Mouse (Mus musculus): ENCODE measurements around the gene Rsph9. TPM values are rescaled to one million over a fixed set of nuclear protein-coding genes. Genes with fewer than 3 reads are reported as not detected.
A peak's percentile ranks its signal among the peaks of the same experiment; 100 is the strongest.

The Rsph9 gene
- polyA plus RNA-seq (2015; fragmentation: Nextera tagmentation; extraction: Ambion mirVana) = 18.8 and 19.8 TPM in 2 replicates

- peaks cover 19% of the 10 kb centered on the region; the same call in 1 of the 2 replicates for H3K36me3 ChIP-seq (ENCODE audit: insufficient read depth, low read length)
- H3K4me1 ChIP-seq (replicated peaks; ENCODE audit: insufficient read depth, low read length) = 0 out of 2 replicates have a peak, but pooled peaks cover 4% of the 10 kb centered on the region
- H3K9me3 ChIP-seq (replicated peaks; ENCODE audit: low read length) = no peaks in the 10 kb centered on the region
- H3K4me3 ChIP-seq (replicated peaks; ENCODE audit: low read depth, low read length) = peak within 1 kb of the TSS; percentile 53
- WGBS = 5% methylated on average over 37 of the region's 37 CpGs
- TF ChIP-seq CTCF (IDR thresholded peaks at IDR 0.05; ENCODE audit: low read depth) = no peak
- H3K27ac ChIP-seq = peak within 1 kb of the TSS; percentile 25; the same call in 1 of the 2 replicates
- H3K9ac ChIP-seq (ENCODE audit: low read depth, low read length) = peak within 1 kb of the TSS; percentile 41
- peak within 1 kb of the TSS; percentile 85 for H3K4me2 ChIP-seq (ENCODE audit: low read length)
- DNase-seq (ENCODE audit: low spot score) = peak; percentile 94
- ATAC-seq (replicated peaks; ENCODE audit: low FRiP score, low read depth) = peak; percentile 93
- H3K27me3 ChIP-seq (ENCODE audit: insufficient read depth, low read length) = no peaks in the 10 kb centered on the region
Observed at GRCm38 (mm10) chr17:46143578-46144423, at the start of gene Rsph9. Gene Rsph9, minus strand, starts transcription at chr17:46144216.

DNA sequence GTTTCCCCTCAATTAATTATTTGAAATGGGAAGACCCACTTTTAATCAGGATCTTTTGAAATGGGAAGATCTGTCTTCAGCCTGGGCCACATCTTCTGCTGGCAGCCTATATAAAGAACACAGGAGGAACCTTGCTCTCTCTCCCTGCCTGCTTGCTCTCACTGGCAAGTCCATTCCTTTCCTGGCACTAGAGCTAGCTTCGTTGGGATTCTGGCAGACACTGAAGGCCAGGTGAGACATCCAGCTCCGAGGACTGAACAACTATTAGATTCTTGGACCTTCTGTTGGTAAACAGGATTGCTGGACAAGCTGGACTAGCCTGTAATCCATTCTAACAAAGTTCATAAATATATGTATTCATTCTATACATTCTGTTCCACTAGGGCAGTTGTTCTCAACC, 44.8 kb upstream of the Rsph9 start:
- Histone ChIP-seq H3K36me3 (ENCODE audit: insufficient read depth, low read length) (peaks cover 45% of the 10 kb centered on the region), H3K27me3 (ENCODE audit: insufficient read depth, low read length) (no peaks in the 10 kb centered on the region), H3K4me2 (ENCODE audit: low read length) (no peak overlapping the region), H3K9me3 (replicated peaks; ENCODE audit: low read length) (no peaks in the 10 kb centered on the region), H3K27ac (no peak overlapping the region), H3K4me3 (replicated peaks; ENCODE audit: low read depth, low read length) (no peak overlapping the region), H3K4me1 (replicated peaks; ENCODE audit: insufficient read depth, low read length) (no peaks in the 10 kb centered on the region), H3K9ac (ENCODE audit: low read depth, low read length) (no peak overlapping the region)
- ATAC-seq (replicated peaks; ENCODE audit: low FRiP score, low read depth) (no peak), DNase-seq (ENCODE audit: low spot score) (no peak)
- no peak for TF ChIP-seq CTCF (IDR thresholded peaks at IDR 0.05; ENCODE audit: low read depth)
- 92% methylated on average over 2 of the region's 2 CpGs for WGBS

- H3K27ac ChIP-seq = no peak overlapping the region
- no peaks in the 10 kb centered on the region for H3K4me1 ChIP-seq (replicated peaks; ENCODE audit: insufficient read depth, low read length)
- no peaks in the 10 kb centered on the region for H3K9me3 ChIP-seq (replicated peaks; ENCODE audit: low read length)
- H3K36me3 ChIP-seq (ENCODE audit: insufficient read depth, low read length) = peaks cover 55% of the 10 kb centered on the region
- no peak for ATAC-seq (replicated peaks; ENCODE audit: low FRiP score, low read depth)
- no peak overlapping the region for H3K4me3 ChIP-seq (replicated peaks; ENCODE audit: low read depth, low read length)
- no peak for DNase-seq (ENCODE audit: low spot score)
- WGBS = 86% methylated on average over 4 of the region's 4 CpGs
- no peak overlapping the region for H3K9ac ChIP-seq (ENCODE audit: low read depth, low read length)
- peak; percentile 57 for TF ChIP-seq CTCF (IDR thresholded peaks at IDR 0.05; ENCODE audit: low read depth)
- H3K4me2 ChIP-seq (ENCODE audit: low read length) = no peak overlapping the region
- no peaks in the 10 kb centered on the region for H3K27me3 ChIP-seq (ENCODE audit: insufficient read depth, low read length)
Observed at GRCm38 (mm10) chr17:46182273-46182672, 38.3 kb upstream of the Rsph9 start.

DNA sequence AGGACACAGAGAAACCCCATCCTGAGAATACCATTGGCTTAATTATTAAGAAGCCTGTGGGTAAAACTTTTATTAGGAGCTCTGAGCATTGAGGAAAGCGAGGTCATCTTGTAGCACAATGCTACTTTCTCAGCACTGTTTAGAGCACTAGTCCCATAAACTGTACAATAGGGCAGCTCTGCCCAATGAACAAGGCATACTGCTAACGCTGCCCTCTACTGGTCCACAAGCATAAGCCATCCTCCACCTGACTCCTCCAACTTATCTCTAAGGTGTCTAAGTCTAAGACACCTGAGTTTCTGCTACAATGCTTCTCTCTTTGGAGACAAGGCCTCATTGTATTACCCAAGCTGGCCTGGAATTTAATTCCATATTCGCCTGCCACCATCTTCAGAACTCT, 26.5 kb upstream of the Rsph9 start:
- Histone ChIP-seq H3K27ac (no peak overlapping the region), H3K36me3 (ENCODE audit: insufficient read depth, low read length) (peaks cover 55% of the 10 kb centered on the region), H3K4me2 (ENCODE audit: low read length) (no peak overlapping the region), H3K4me3 (replicated peaks; ENCODE audit: low read depth, low read length) (no peak overlapping the region), H3K9ac (ENCODE audit: low read depth, low read length) (no peak overlapping the region), H3K9me3 (replicated peaks; ENCODE audit: low read length) (no peaks in the 10 kb centered on the region), H3K4me1 (replicated peaks; ENCODE audit: insufficient read depth, low read length) (no peaks in the 10 kb centered on the region), H3K27me3 (ENCODE audit: insufficient read depth, low read length) (no peaks in the 10 kb centered on the region)
- 76% methylated on average over 3 of the region's 3 CpGs for WGBS
- TF ChIP-seq CTCF (IDR thresholded peaks at IDR 0.05; ENCODE audit: low read depth) = peak; percentile 71
- peak; percentile 67 for DNase-seq (ENCODE audit: low spot score)
- ATAC-seq (replicated peaks; ENCODE audit: low FRiP score, low read depth) = no peak

DNA sequence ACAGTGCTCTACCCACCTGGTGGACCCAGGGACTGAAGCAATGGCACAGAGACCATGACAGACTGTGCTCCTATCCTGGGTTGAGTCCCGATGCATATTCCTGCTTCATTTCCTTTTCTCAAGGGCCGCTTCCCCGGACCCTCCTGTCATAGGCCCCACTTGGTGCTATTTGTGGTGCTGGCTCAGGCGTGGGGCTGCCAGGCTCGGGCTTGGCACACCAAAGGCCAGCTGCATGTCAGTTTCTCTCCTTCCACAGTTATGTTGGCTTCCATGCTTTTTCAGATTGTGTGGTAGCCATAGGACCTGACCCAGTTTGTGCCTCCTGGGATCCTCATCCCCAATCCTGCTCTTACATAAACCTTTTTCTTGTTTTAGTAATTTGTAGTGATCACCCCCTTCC, 24.8 kb upstream of the Rsph9 start:
- Histone ChIP-seq H3K27me3 (ENCODE audit: insufficient read depth, low read length) (no peaks in the 10 kb centered on the region), H3K9me3 (replicated peaks; ENCODE audit: low read length) (no peaks in the 10 kb centered on the region), H3K9ac (ENCODE audit: low read depth, low read length) (no peak overlapping the region), H3K4me2 (ENCODE audit: low read length) (no peak overlapping the region), H3K4me1 (replicated peaks; ENCODE audit: insufficient read depth, low read length) (no peaks in the 10 kb centered on the region), H3K36me3 (ENCODE audit: insufficient read depth, low read length) (peaks cover 67% of the 10 kb centered on the region), H3K27ac (no peak overlapping the region), H3K4me3 (replicated peaks; ENCODE audit: low read depth, low read length) (no peak overlapping the region)
- DNase-seq (ENCODE audit: low spot score) = no peak
- TF ChIP-seq CTCF (IDR thresholded peaks at IDR 0.05; ENCODE audit: low read depth) = no peak
- no peak for ATAC-seq (replicated peaks; ENCODE audit: low FRiP score, low read depth)
- WGBS = 90% methylated on average over 5 of the region's 5 CpGs

GRCm38 (mm10) chr17:46168318-46168717, 24.3 kb upstream of the Rsph9 start:
- whole genome bisulfite sequencing = 27% methylated on average over 5 of the region's 5 CpGs
- Histone ChIP-seq H3K4me3 (replicated peaks; ENCODE audit: low read depth, low read length) (no peak overlapping the region), H3K27ac (no peak overlapping the region), H3K9ac (ENCODE audit: low read depth, low read length) (no peak overlapping the region), H3K4me2 (ENCODE audit: low read length) (no peak overlapping the region), H3K9me3 (replicated peaks; ENCODE audit: low read length) (no peaks in the 10 kb centered on the region), H3K27me3 (ENCODE audit: insufficient read depth, low read length) (no peaks in the 10 kb centered on the region), H3K36me3 (ENCODE audit: insufficient read depth, low read length) (peaks cover 67% of the 10 kb centered on the region), H3K4me1 (replicated peaks; ENCODE audit: insufficient read depth, low read length) (0 out of 2 replicates have a peak, but pooled peaks cover under 1% of the 10 kb centered on the region)
- TF ChIP-seq CTCF (IDR thresholded peaks at IDR 0.05; ENCODE audit: low read depth) = no peak
- 0 out of 2 replicates have a peak, but pooled peaks have one; percentile 49 for ATAC-seq (replicated peaks; ENCODE audit: low FRiP score, low read depth)
- peak; percentile 51 for DNase-seq (ENCODE audit: low spot score)

Data from kidney, postnatal 0 days (tissue).